Mouse (Mus musculus) kidney, postnatal 0 days (tissue): ENCODE measurements around the gene Itgb2. TPM values are rescaled to one million over a fixed set of nuclear protein-coding genes. Genes with fewer than 3 reads are reported as not detected.
A peak's percentile ranks its signal among the peaks of the same experiment; 100 is the strongest.

Experiments used
- ATAC-seq: fragments of 200-750 bp; cut with Nextera tagmentation; replicated peaks from 2 replicates; pipeline ENCODE4 v1.8.0; 2017; ENCODE audit warnings: low read depth, moderate number of reproducible peaks, moderate TSS enrichment, moderate library complexity; ENCODE audit not compliant: low FRiP score
- DNase-seq: peaks from one replicate; pipeline ENCODE4 v3.0.0-alpha.2; 2016; ENCODE audit warnings: low spot score
- H3K27ac ChIP-seq: fragments of 300-500 bp; sonication (generic); 2 replicates; pipeline ENCODE4 v1.5.1; 2014; ENCODE audit warnings: mild to moderate bottlenecking
- H3K27me3 ChIP-seq: fragments of 300-500 bp; sonication (generic); 2 replicates; pipeline ENCODE4 v1.6.1; 2014; ENCODE audit warnings: low read length, mixed read lengths; ENCODE audit not compliant: insufficient read depth
- H3K36me3 ChIP-seq: fragments of 300-500 bp; sonication (generic); 2 replicates; pipeline ENCODE4 v1.6.1; 2014; ENCODE audit warnings: low read length, mixed read lengths; ENCODE audit not compliant: insufficient read depth
- H3K4me1 ChIP-seq: fragments of 300-500 bp; sonication (generic); replicated peaks from 2 replicates; pipeline ENCODE4 v1.6.1; 2014; ENCODE audit warnings: antibody characterized with exemption, low read length, mixed read lengths; ENCODE audit not compliant: insufficient read depth
- H3K4me2 ChIP-seq: fragments of 300-500 bp; sonication (generic); 2 replicates; pipeline ENCODE4 v1.6.1; 2014; ENCODE audit warnings: mild to moderate bottlenecking, low read length, moderate library complexity, mixed read lengths
- H3K4me3 ChIP-seq: fragments of 300-500 bp; sonication (generic); replicated peaks from 2 replicates; pipeline ENCODE4 v1.5.1; 2014; ENCODE audit warnings: low read depth, low read length
- H3K9ac ChIP-seq: fragments of 300-500 bp; sonication (generic); 2 replicates; pipeline ENCODE4 v1.6.1; 2014; ENCODE audit warnings: low read depth, low read length
- H3K9me3 ChIP-seq: fragments of 300-500 bp; sonication (generic); replicated peaks from 2 replicates; pipeline ENCODE4 v1.6.1; 2016; ENCODE audit warnings: low read length, inconsistent platforms, mixed read lengths
- CTCF ChIP-seq: IDR thresholded peaks from 2 replicates; pipeline ENCODE4 v1.5.1; 2016; ENCODE audit warnings: antibody characterized with exemption, low read depth, mild to moderate bottlenecking, moderate library complexity
- WGBS: fragments of 180-500 bp; shearing (Covaris S2); extraction: QIAGEN DNeasy Blood & Tissue Kit; methylation state at CpG from one replicate; pipeline ENCODE4 v1.1.7; 2014; 5-methylcytosine and 5-hydroxymethylcytosine counted together
- polyA plus RNA-seq: library from polyadenylated mRNA; unstranded; fragments of >200 nt; fragmentation: Nextera tagmentation; extraction: Ambion mirVana; gene quantifications from 2 replicates; pipeline ENCODE4 v1.2.1, GENCODE M21; 2015

Itgb2 gene
- polyA plus RNA-seq, 1 experiment from 2014 or later: 1.4 TPM

- DNase-seq: peak; percentile 100
- under 1% methylated on average over 64 of the region's 64 CpGs for WGBS
- H3K36me3 ChIP-seq: 0 out of 2 replicates have a peak, but pooled peaks cover 4% of the 10 kb centered on the region
- H3K4me1 ChIP-seq: peaks cover 21% of the 10 kb centered on the region; the same call in 1 of the 2 replicates
- no peaks in the 10 kb centered on the region for H3K27me3 ChIP-seq
- H3K4me2 ChIP-seq: peak within 1 kb of the TSS; percentile 85
- no peak for TF ChIP-seq CTCF
- H3K4me3 ChIP-seq: peak within 1 kb of the TSS; percentile 75
- H3K27ac ChIP-seq: peak within 1 kb of the TSS; percentile 97
- no peaks in the 10 kb centered on the region for H3K9me3 ChIP-seq
- peak within 1 kb of the TSS; percentile 85 for H3K9ac ChIP-seq
- ATAC-seq: peak; percentile 91
Observed at GRCm38 (mm10) chr10:77581408-77582284, 51.6 kb downstream of the Itgb2 start, which contains the start of gene Pttg1ip. Gene Pttg1ip, plus strand, starts transcription at chr10:77581720.

- ATAC-seq: no peak
- TF ChIP-seq CTCF: no peak
- Histone ChIP-seq H3K9me3 (no peaks in the 10 kb centered on the region), H3K27ac (peak overlapping the region; percentile 97), H3K4me1 (peaks cover 21% of the 10 kb centered on the region; the same call in 1 of the 2 replicates), H3K4me3 (peak overlapping the region; percentile 75), H3K4me2 (peak overlapping the region; percentile 85), H3K27me3 (no peaks in the 10 kb centered on the region), H3K9ac (peak overlapping the region; percentile 85), H3K36me3 (0 out of 2 replicates have a peak, but pooled peaks cover 4% of the 10 kb centered on the region)
- 3% methylated on average over 8 of the region's 8 CpGs for WGBS
- no peak for DNase-seq
Observed at GRCm38 (mm10) chr10:77582285-77582618, 52.2 kb downstream of the Itgb2 start.

- H3K27me3 ChIP-seq: no peaks in the 10 kb centered on the region
- ATAC-seq (no peak), DNase-seq (peak; percentile 70)
- H3K9me3 ChIP-seq: no peaks in the 10 kb centered on the region
- H3K4me3 ChIP-seq: no peak overlapping the region
- H3K36me3 ChIP-seq: 0 out of 2 replicates have a peak, but pooled peaks cover 8% of the 10 kb centered on the region
- 0 out of 2 replicates have a peak overlapping the region, but pooled peaks have one; percentile 31 for H3K27ac ChIP-seq
- no peak for TF ChIP-seq CTCF
- H3K4me2 ChIP-seq: peak overlapping the region; percentile 85; the same call in 1 of the 2 replicates
- H3K9ac ChIP-seq: 0 out of 2 replicates have a peak overlapping the region, but pooled peaks have one; percentile 23
- peaks cover 21% of the 10 kb centered on the region; the same call in 1 of the 2 replicates for H3K4me1 ChIP-seq
- WGBS: 37% methylated on average over 10 of the region's 10 CpGs
Observed at GRCm38 (mm10) chr10:77583795-77584422, 53.9 kb downstream of the Itgb2 start.

- DNase-seq: no peak
- Histone ChIP-seq H3K27me3 (no peaks in the 10 kb centered on the region), H3K9ac (no peak overlapping the region), H3K9me3 (no peaks in the 10 kb centered on the region), H3K4me1 (peaks cover 21% of the 10 kb centered on the region; the same call in 1 of the 2 replicates), H3K27ac (no peak overlapping the region), H3K36me3 (0 out of 2 replicates have a peak, but pooled peaks cover 13% of the 10 kb centered on the region), H3K4me2 (no peak overlapping the region), H3K4me3 (no peak overlapping the region)
- no peak for ATAC-seq
- 85% methylated on average over 3 of the region's 3 CpGs for WGBS
- TF ChIP-seq CTCF: no peak
Observed at GRCm38 (mm10) chr10:77586637-77587036, 56.6 kb downstream of the Itgb2 start.

GRCm38 (mm10) chr10:77587091-77587775 lies 57.2 kb downstream of the Itgb2 start:
- no peak overlapping the region for H3K4me3 ChIP-seq
- no peak overlapping the region for H3K9ac ChIP-seq
- no peaks in the 10 kb centered on the region for H3K27me3 ChIP-seq
- H3K36me3 ChIP-seq: peaks cover 13% of the 10 kb centered on the region; the same call in 1 of the 2 replicates
- no peak for DNase-seq
- peak overlapping the region; percentile 43; the same call in 1 of the 2 replicates for H3K27ac ChIP-seq
- H3K4me1 ChIP-seq: peaks cover 21% of the 10 kb centered on the region; the same call in 1 of the 2 replicates
- TF ChIP-seq CTCF: no peak
- H3K4me2 ChIP-seq: no peak overlapping the region
- WGBS: 75% methylated on average over 6 of the region's 6 CpGs
- no peak for ATAC-seq
- H3K9me3 ChIP-seq: no peaks in the 10 kb centered on the region
